Mouse (Mus musculus) heart, adult 10 weeks (tissue): ENCODE data around the gene Suds3. TPM values are rescaled to one million over a fixed set of nuclear protein-coding genes. Genes with fewer than 3 reads are reported as not detected.

Source experiments
- polyA plus RNA-seq: library from polyadenylated mRNA; stranded (reverse); fragments of 350-450 nt; fragmentation: Illumina TruSeq; extraction: RNeasy Lipid Tissue Mini Kit (QIAGEN cat#74804); gene quantifications from one replicate; pipeline ENCODE4 v1.2.3, GENCODE M21; 2014; ENCODE audit warnings: low read depth, low replicate concordance

The Suds3 gene
- 81.4 TPM for polyA plus RNA-seq

GRCm38 (mm10) chr5:117115836-117116366 lies at the start of gene Suds3:
TSS of gene Suds3 (minus strand) at chr5:117116113.

GRCm38 (mm10) chr5:117119777-117120488 lies 4.0 kb upstream of the Suds3 start, which contains the start of gene Taok3:
TSS of gene Taok3 (plus strand) at chr5:117120129.

Other genes with a start within 250 kb of the Suds3 start
- gene Taok3, start 4.0 kb upstream of the Suds3 start, polyA plus RNA-seq, result 5.3 TPM
- gene Pebp1, start 171.5 kb upstream of the Suds3 start, polyA plus RNA-seq, result 370 TPM
- 7.1 TPM for gene Vsig10, start 203.0 kb upstream of the Suds3 start, polyA plus RNA-seq
- 95.2 TPM for gene Wsb2, start 241.2 kb upstream of the Suds3 start, polyA plus RNA-seq